Mouse (Mus musculus) frontal cortex, postnatal 36 days (tissue): ENCODE data around the gene Slc3a2.
"Not testable (repeated sequence)": the region's sequence is repeated elsewhere in the genome, so short reads cannot be mapped to it uniquely, and the experiment has no call there.

Experiments
- DNase-seq, 2 experiments: peaks; one replicate each; pipeline ENCODE4 v3.0.0; 2022; ENCODE audit warnings: low spot score in 2 of 2

Slc3a2 gene

DNA sequence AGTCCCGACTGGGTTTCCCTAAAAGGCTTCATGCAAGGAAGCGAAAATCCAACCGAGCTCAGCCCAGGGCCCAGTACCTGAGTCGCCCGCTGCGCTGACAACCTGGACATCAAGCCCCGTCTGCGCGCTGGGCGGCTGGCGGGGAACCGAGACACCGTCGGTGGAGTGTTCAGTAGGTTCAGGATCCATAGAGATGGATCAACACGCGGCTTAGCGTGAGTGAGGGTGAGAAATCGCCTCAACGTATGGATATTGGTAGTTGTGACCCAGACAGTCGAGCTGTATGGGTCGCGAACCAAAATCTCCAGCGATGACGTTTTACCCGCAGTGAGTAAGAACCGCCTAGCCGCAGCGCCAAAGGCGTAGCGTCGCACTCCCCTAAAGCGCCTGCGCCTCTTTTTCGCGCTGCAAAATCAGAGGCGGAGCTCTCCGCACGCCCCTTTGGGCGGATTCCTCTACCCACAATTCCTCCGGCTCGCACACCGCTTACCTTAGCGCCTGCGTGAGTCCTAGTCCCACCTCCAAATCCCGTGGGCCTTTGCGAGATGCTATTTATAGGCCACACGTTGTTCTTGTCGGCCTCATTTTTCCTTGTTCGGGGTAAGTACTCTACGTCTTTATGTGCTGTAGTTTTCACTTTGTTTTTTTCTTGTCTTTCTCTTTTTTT, at the start of gene Slc3a2:
Gene Slc3a2, minus strand, starts transcription at position 463 of the 667 bp plus-strand sequence.
- DNase-seq, result peak; percentile 97 to 99

DNA sequence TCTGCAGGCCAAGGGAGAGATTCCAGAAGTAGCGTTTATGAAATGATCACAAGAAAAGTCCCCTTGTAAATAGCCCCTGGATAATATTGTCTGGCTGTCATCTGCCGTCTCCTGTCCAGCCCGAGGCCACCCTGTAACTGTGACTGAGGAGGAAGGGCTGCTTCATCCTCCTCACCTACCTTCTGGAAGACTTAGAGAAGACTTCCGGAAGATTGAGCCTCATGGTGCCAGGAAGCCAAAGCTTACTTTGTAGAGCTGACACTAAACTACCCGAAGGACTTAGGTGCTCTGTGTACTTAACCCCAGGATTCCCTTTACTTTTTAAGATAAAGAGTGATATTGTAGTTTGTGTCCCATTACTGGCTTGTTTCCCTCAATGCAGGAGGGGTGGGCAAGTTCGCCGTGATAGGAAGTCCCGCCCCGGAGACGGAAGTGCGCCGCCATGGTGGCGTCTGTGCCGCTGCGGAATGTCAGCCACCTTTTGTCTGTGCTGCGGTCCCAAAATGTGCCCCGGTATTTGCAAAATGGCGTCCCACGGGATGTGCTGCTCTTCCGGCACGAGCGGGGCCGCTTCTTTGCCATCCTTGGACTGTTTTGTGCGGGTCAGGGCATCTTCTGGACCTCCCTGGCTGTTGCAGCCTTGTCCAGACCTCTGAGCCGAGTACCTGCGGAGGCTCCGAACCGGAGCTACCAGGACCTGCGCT, 47.5 kb upstream of the Slc3a2 start, which contains the start of gene Tmem223:
Gene Tmem223, plus strand, starts transcription at position 430 of the 704 bp plus-strand sequence.
- peak; percentile 79 to 80 for DNase-seq

DNA sequence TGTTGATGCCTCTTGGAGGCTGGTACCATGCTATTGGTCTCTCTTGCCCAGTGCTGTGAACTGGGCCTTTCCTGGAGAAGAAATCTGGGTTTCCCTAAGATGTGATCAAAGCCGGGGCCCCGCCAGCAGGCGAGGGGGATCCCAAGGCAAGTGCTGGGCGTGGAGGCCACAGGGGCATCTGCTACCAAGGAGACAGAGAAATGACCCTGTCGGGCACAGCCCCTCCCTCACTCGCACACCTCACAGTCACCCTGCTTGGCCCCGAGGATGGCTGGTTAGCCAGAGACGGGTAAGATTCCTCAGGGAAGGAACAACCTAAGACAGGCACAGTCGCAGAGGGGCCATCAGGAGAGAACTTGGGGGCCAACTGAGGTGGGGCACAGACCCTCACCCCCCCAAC, 42.4 kb upstream of the Slc3a2 start:
- no peak for DNase-seq

DNA sequence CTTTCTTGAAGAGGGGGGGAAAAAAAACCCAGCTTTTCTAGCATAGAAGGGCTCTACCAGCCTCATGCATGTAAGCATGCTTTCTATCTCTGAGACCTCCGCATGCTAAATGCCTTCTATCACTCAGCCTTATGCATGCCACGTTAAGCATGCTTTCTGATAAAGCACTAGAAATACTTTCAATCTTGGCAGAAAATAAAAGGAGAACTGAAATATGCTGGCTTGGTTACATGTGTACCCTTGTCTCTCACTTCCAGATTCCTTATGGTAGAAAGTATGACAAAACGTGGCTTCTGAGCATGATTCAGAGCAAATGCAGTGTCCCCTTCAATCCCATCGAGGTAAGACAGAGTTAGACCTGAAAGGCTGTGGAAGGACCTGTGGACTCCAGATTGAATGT, 40.1 kb upstream of the Slc3a2 start:
- no peak for DNase-seq

DNA sequence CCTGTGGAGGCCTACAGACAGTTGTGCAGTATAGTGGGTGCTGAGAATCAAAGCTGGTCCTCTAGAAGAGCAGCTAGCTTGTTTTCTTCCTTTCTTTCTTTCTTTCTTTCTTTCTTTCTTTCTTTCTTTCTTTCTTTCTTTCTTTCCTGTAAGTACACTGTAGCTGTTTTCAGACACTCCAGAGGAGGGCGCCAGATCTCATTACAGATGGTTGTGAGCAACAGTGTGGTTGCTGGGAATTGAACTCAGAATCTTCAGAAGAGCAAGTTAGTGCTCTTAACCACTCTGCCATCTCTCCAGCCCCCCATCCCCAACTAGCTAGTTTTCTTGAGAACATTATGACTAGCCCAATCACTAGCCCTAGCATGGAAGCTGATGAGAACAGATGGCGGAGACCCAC, 37.6 kb upstream of the Slc3a2 start:
- DNase-seq, result no peak

DNA sequence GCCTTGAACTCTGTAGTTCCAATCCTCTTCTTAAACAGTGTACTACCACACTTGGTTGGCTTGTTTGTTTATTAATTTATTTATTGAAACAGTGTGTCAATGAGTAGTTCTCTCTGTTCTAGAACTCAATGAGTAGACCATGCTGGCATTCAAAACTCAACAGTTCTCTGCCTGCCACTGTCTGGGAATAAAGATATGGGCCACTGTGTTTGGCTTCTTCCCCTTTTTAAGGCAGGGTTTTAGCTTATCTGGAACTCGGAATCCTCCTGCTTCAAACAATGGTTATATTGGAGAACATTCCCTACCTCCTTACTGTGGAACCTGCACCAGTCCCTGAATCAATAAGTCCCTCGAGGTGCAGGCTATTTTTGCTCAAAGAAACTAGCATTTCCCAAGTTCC, 35.7 kb upstream of the Slc3a2 start:
- no peak for DNase-seq

DNA sequence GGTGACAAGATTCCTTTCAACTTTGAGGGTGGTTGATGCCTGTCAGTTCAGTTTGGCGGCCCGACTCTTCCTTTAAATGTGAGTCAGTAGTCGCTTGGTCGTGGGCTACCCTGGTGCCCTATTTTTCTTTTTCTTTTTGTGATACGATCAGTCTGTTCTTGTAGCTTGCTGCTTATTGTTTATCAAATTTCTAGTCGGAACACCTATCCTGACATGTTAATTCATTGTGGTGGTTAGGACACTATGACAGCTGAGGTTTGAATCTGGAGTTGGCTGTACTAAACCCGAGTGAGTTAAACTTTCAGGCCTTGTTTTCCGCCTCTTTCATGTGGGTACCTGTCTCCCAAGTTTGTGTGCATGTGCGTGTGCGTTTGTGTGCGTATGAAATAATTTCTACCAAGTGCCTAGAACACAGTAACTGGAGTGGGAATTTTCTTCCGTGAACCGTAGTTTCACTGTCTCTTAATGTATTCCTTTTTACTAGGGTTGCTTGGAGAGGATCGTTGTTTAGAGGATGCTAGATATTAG, 34.4 kb upstream of the Slc3a2 start:
- DNase-seq, result no peak

DNA sequence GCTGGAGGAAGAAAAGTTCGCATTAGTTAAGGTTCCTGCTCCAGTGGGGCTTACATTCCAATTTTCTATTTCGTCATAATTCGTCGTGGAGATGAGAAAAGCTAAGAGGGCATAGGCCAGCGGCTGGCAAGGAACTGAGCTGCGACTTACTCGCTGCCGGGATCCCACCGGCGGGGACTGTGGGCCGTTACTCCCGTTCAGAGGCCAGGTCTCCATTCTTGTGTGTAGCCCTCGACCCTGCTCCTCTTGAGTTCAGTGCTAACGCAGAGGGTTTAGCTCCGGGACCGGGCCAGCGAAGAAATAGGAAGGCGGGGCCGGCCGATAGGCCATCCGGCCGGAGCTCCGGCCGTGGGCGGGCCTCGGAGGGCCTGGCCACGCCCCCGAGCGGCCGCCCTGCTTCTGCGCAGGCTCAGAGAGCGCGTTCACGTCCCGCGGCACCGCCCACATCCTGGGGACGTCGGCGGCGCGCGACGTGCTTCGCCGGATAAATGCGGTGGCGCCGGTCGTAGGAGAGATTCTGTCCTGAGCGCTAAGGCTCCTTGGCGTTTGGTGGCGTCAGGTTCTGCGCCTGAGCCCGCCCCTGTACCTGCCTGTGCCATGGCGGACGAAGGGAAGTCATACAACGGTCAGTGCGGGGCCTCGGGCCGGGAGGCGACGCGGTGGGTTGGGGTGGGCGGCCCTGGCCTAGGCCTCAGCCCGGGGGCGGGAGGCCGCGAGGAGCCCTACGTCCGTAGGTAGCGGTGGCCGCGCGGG, 33.6 kb upstream of the Slc3a2 start, which contains the start of gene Nxf1:
Gene Nxf1, plus strand, starts transcription at position 439 of the 753 bp plus-strand sequence.
- DNase-seq, result peak; percentile 89 to 94

DNA sequence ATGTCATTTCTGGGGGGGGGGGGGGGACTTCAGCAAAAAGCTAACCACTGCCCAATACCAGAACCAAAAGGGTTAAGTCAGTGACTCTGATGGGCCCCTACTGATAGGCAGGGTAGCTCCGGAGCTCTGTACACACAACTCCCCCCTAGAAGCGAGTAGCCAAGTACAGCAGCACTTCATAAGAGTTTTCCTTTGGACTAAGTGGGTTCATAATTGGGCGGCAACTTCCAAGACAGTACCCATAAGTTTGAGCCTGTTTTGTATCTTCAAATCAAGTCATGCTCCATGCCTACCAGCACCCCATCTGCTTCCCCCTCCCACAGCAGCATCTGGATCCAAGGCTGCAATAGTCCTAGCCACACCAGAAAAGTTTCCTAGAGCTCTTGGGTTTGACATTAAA, 32.5 kb upstream of the Slc3a2 start:
- no peak for DNase-seq

DNA sequence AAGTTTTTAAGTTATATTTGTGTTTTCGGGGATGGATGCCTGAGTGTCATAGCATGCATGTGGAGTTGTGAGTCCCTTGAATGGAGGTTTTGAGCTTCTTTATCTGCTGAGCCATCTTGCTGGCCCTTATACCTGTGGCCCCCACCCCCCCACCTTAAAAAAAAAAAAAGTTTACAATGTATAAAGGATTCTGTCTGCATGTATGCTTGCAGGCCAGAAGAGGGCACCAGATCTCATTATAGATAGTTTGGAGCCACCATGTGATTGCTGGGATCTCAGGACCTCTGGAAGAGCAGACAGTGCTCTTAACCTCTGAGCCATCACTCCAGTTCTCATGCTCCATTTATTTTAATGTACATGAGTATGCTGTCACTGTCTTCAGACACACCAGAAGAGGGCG, 24.2 kb upstream of the Slc3a2 start:
- DNase-seq, result no peak

DNA sequence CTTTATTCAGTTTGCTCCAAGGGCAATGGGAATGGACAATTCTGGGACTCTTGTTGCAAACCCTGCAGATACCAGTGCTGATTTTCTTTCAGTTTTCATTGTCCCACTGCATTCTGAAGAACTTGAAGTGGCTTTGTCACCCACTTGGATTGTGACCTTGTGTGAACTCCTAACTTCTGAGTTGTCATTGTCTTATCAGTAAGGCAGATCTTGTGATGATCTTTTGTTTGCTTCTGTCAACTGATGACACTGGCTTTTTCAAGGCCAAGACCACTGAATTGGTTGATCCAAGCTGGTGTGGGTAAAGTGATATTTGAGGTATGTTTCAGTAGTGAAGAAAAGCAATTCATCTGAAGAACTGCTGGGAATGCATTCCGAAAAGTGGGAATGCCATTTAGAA, 22.2 kb upstream of the Slc3a2 start:
- DNase-seq, result no peak

DNA sequence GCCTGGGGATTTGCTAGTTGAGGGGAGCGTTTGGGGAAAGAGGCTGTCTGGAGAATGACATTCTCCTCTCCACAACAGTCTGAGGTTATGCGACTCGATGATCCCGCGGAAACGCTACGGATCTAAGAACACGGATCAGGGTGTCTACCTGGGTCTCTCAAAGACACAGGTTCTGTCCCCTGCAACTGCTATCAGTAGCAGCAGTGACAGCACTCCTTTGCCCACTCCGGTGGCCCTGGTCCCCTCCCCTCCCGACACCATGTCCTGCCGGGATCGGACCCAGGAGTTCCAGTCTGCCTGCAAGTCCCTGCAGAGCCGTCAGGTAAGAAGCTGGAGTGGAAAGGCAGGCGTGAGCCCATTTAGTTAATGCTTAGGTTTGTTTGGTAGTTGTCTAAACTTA, 19.0 kb upstream of the Slc3a2 start:
- DNase-seq, result no peak

DNA sequence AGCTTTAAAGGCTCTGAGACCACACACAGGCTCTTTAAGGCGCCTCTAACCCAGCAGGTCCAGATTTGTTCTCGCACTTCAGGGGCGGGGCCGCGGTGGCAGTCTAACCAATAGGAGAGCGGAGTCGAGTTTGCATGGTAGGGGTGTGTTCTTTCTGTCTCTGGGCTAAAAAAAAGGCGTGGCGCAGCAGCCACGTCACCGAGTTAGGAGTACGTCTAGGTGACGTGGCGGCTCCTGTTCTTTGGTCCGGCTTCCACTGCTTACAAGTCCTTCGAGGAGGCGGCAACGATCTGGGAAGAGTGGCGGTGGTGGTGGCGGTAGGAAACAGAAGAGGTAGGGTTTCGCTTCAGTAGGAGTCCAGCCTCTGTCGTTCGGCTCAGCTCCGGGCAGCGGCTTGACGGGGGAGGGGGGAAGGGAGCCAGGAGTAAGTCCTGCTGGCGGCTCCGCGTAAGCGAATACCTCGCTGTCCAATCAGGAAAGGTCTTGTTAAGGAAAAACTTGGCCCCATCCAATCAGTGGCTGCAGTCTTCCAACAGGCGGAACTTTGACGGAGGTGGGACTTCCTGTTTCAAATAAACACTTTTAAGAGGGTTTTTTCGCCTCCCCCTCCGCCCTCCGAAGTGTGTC, 18.2 kb upstream of the Slc3a2 start, which contains the start of gene Stx5a:
Gene Stx5a, plus strand, starts transcription at position 171 of the 627 bp plus-strand sequence.
- DNase-seq, result peak; percentile 97

DNA sequence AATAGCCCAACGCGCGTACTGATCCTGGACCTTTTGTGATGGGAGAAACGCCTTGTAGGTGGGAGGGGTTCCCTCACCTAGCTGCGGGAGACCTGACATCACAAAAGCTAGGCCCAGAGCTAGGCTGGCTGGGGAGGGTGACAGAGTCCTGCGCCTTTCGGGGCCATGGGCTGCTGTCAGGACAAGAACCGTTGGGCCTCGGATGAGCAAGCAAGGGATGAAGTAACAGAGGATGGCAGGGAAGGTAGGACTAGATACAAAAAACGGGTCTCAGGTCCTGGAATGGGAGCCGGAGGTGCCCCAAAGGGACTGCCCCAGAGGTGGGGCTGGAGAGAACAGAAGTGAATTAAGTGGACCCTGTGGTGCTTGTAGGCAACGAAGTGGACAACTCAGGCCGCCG, 17.4 kb upstream of the Slc3a2 start, which contains the start of gene 1700092M07Rik:
Gene 1700092M07Rik, plus strand, starts transcription at position 116 of the 400 bp plus-strand sequence.
- no peak for DNase-seq

DNA sequence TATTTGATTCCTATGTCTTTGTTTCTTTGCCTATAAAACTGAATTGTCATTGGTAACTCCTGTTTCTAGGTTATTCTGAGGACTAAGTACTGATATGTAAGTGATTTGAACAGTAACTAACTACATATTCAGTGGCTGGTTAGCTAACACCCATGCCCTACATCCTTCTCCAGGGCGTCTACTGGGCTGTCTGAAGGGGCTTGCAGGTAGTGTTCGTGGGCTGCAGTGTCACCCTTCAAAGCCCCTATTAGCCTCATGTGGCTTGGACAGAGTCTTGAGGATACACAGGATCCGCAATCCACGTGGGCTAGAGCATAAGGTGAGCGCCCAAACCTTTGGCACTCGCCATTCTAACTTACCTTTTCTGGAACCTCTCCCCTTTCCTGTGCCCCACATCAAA, 16.5 kb upstream of the Slc3a2 start:
- no peak for DNase-seq

DNA sequence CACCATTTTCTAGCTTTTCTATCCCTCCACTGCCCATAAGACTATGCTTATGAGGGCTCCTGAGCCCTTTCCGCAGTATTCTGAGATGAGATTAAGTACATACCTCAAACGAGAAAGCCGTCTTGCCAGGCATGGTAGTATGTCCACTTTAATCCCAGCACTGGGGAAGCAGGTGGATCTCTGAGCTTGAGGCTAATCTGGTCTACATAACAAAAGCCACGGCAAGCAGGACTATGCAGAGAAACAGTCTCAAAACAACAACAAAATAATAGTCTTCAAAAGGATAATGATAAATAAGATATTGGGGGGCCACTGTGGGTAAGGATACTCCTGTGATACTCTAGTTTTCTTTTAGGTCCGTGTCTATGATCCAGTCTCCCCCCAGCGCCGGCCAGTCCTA, 15.7 kb upstream of the Slc3a2 start:
- no peak for DNase-seq

DNA sequence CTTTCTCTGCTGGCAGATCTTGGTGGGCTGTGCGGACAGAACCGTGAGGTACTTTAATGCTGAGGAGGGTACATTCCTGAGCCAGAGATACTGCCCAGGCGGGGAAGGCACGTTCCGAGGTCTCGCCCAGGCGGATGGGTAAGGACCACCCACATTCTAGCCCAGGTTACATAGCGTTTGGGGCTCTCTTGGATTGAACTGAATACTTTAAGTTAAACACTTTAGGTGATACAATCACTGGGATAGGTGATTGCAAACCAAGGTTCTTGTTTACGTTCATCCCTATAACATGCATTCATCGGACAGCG, 12.9 kb upstream of the Slc3a2 start:
- DNase-seq, result no peak

DNA sequence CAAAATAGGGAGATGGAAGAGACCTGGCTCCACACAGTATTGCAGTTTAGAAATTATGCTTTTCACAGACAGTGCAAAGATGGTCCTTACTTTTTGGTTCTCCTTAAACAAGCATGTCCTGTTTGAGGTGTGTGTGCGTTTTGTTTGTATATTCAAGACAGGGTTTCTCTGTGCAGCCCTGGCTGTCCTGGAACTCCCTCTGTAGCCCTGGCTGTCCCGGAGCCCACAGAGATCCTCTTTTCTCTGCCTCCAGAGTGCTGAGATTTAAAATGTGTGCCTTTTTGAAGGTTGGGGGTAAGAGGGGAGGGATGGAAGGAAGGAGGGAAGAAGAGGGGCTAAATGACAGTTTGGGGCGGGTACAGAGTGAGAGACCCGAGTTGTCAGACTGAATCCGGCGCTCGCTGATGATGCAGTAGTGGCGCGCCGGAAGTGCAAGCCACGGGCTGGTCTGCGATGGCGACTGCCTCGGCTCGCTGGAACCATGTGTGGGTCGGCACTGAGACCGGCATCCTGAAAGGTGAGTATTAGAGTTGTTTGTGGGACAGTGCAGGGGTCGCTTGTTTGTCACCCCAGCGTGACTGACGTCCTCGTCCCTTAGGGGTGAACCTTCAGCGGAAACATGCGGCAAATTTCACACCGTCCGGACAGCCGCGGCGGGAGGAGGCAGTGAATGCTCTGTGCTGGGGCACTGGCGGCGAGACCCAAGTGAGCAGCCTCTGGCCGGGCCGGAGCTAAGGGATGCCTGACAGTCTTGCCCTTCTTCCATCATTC, 12.4 kb upstream of the Slc3a2 start, which contains the start of gene Wdr74:
Gene Wdr74, plus strand, starts transcription at position 439 of the 771 bp plus-strand sequence.
- DNase-seq, result peak; percentile 88 to 96

DNA sequence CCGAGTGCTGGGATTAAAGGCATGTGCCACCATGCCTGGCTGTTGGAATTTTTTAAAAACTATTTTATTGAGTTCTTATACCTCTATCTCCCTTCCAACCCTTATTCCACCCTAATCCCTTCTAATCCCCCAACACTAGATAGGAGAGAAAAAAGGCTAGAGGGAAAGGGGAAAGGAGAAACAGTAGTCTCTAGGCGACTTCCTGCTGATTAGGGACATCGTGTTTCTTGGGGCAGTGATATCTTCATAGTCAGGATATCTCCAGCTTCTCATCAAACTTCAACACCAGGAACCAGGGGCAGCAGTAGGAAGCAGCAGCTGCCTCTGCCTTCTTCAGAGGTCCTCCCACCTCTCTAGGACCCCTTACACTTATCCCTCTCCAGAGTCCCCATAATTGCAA, 11.2 kb upstream of the Slc3a2 start:
- no peak for DNase-seq

DNA sequence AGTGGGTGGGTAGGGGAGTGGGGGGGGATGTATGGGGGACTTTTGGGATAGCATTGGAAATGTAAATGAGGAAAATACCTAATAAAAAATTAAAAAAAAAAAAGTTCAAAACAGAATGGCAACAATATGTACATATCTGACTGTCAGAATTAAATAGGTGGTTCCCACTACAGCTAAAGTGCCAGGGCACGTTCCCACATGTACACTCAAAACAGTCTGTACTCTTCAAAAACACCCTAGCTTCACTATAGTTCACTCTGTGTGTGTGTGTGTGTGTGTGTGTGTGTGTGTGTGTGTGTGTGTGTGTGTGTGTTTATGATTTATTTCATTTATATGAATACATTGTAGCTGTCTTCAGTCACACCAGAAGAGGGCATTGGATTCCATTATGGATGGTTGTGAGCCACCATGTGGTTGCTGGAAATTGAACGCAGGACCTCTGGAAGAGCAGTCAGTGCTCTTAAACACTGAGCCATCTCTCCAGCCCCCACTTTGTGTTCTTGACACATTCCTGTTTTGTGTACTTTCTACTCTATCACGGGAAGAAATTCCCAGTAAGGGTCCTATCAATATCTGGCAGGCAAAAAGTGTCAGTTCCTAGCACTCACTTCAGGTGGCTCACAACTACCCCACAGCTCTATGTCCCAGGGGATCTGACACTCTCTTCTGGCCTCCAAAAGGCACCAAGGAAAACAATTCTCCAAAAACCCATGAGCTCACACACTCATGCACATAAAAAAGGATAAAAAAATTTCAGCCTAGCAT, 5.3 kb upstream of the Slc3a2 start:
- DNase-seq, result not testable (repeated sequence)
